Mouse (Mus musculus): ENCODE data around the gene Sema6d. TPM values are rescaled to one million over a fixed set of nuclear protein-coding genes. Genes with fewer than 3 reads are reported as not detected.

Sema6d gene
- polyA plus RNA-seq, 1 experiment from 2014 or later: 27.9 TPM

- no peak overlapping the region for H3K27ac ChIP-seq (ENCODE audit: low read depth, low read length)
- DNase-seq (ENCODE audit: low spot score) (no peak), ATAC-seq (ENCODE audit: insufficient read depth, low FRiP score, low TSS enrichment) (no peak)
- H3K9me3 ChIP-seq (ENCODE audit: control insufficient read depth, low read length): no peaks in the 10 kb centered on the region
- H3K9ac ChIP-seq (ENCODE audit: low read length): no peak overlapping the region
- no peaks in the 10 kb centered on the region for H3K27me3 ChIP-seq (ENCODE audit: control insufficient read depth, insufficient read depth, low read length)
- H3K4me1 ChIP-seq (ENCODE audit: control insufficient read depth, insufficient read depth, low read length): no peaks in the 10 kb centered on the region
- no peaks in the 10 kb centered on the region for H3K36me3 ChIP-seq (ENCODE audit: control insufficient read depth, insufficient read depth, low read length)
- H3K4me3 ChIP-seq (ENCODE audit: low read depth, low read length): no peak overlapping the region
- no peak overlapping the region for H3K4me2 ChIP-seq (ENCODE audit: low read depth)
- 81% methylated on average over 6 of the region's 6 CpGs for WGBS
Observed at GRCm38 (mm10) chr2:124404631-124405562, 315.1 kb downstream of the Sema6d start.

- Histone ChIP-seq H3K9ac (ENCODE audit: low read length) (no peak overlapping the region), H3K36me3 (ENCODE audit: control insufficient read depth, insufficient read depth, low read length) (no peaks in the 10 kb centered on the region), H3K4me2 (ENCODE audit: low read depth) (no peak overlapping the region), H3K4me1 (ENCODE audit: control insufficient read depth, insufficient read depth, low read length) (no peaks in the 10 kb centered on the region), H3K27ac (ENCODE audit: low read depth, low read length) (no peak overlapping the region), H3K27me3 (ENCODE audit: control insufficient read depth, insufficient read depth, low read length) (no peaks in the 10 kb centered on the region), H3K9me3 (ENCODE audit: control insufficient read depth, low read length) (no peaks in the 10 kb centered on the region), H3K4me3 (ENCODE audit: low read depth, low read length) (no peak overlapping the region)
- DNase-seq (ENCODE audit: low spot score): no peak
- no peak for ATAC-seq (ENCODE audit: insufficient read depth, low FRiP score, low TSS enrichment)
- WGBS: 92% methylated on average over 1 of the region's 1 CpGs
Observed at GRCm38 (mm10) chr2:124408956-124409355, 319.2 kb downstream of the Sema6d start.

GRCm38 (mm10) chr2:124416730-124417129 lies 327.0 kb downstream of the Sema6d start:
- Histone ChIP-seq H3K4me1 (ENCODE audit: control insufficient read depth, insufficient read depth, low read length) (no peaks in the 10 kb centered on the region), H3K4me2 (ENCODE audit: low read depth) (no peak overlapping the region), H3K36me3 (ENCODE audit: control insufficient read depth, insufficient read depth, low read length) (no peaks in the 10 kb centered on the region), H3K9me3 (ENCODE audit: control insufficient read depth, low read length) (no peaks in the 10 kb centered on the region), H3K27me3 (ENCODE audit: control insufficient read depth, insufficient read depth, low read length) (no peaks in the 10 kb centered on the region), H3K9ac (ENCODE audit: low read length) (no peak overlapping the region), H3K4me3 (ENCODE audit: low read depth, low read length) (no peak overlapping the region), H3K27ac (ENCODE audit: low read depth, low read length) (no peak overlapping the region)
- DNase-seq (ENCODE audit: low spot score) (no peak), ATAC-seq (ENCODE audit: insufficient read depth, low FRiP score, low TSS enrichment) (no peak)
- WGBS: 72% methylated on average over 3 of the region's 3 CpGs

GRCm38 (mm10) chr2:124418319-124418718 lies 328.6 kb downstream of the Sema6d start:
- DNase-seq (ENCODE audit: low spot score): no peak
- Histone ChIP-seq H3K27ac (ENCODE audit: low read depth, low read length) (no peak overlapping the region), H3K4me1 (ENCODE audit: control insufficient read depth, insufficient read depth, low read length) (no peaks in the 10 kb centered on the region), H3K27me3 (ENCODE audit: control insufficient read depth, insufficient read depth, low read length) (no peaks in the 10 kb centered on the region), H3K36me3 (ENCODE audit: control insufficient read depth, insufficient read depth, low read length) (no peaks in the 10 kb centered on the region), H3K9me3 (ENCODE audit: control insufficient read depth, low read length) (no peaks in the 10 kb centered on the region), H3K4me2 (ENCODE audit: low read depth) (no peak overlapping the region), H3K4me3 (ENCODE audit: low read depth, low read length) (no peak overlapping the region), H3K9ac (ENCODE audit: low read length) (no peak overlapping the region)
- WGBS: 91% methylated on average over 2 of the region's 2 CpGs
- no peak for ATAC-seq (ENCODE audit: insufficient read depth, low FRiP score, low TSS enrichment)

GRCm38 (mm10) chr2:124420170-124420825 lies 330.5 kb downstream of the Sema6d start:
- no peaks in the 10 kb centered on the region for H3K27me3 ChIP-seq (ENCODE audit: control insufficient read depth, insufficient read depth, low read length)
- no peak overlapping the region for H3K9ac ChIP-seq (ENCODE audit: low read length)
- no peak overlapping the region for H3K4me2 ChIP-seq (ENCODE audit: low read depth)
- no peak overlapping the region for H3K27ac ChIP-seq (ENCODE audit: low read depth, low read length)
- DNase-seq (ENCODE audit: low spot score) (no peak), ATAC-seq (ENCODE audit: insufficient read depth, low FRiP score, low TSS enrichment) (no peak)
- WGBS: 63% methylated on average over 1 of the region's 1 CpGs
- no peaks in the 10 kb centered on the region for H3K4me1 ChIP-seq (ENCODE audit: control insufficient read depth, insufficient read depth, low read length)
- no peak overlapping the region for H3K4me3 ChIP-seq (ENCODE audit: low read depth, low read length)
- no peaks in the 10 kb centered on the region for H3K36me3 ChIP-seq (ENCODE audit: control insufficient read depth, insufficient read depth, low read length)
- H3K9me3 ChIP-seq (ENCODE audit: control insufficient read depth, low read length): no peaks in the 10 kb centered on the region

- H3K4me1 ChIP-seq (ENCODE audit: control insufficient read depth, insufficient read depth, low read length): no peaks in the 10 kb centered on the region
- DNase-seq (ENCODE audit: low spot score): no peak
- ATAC-seq (ENCODE audit: insufficient read depth, low FRiP score, low TSS enrichment): no peak
- no peak overlapping the region for H3K4me2 ChIP-seq (ENCODE audit: low read depth)
- WGBS: 75% methylated on average over 5 of the region's 5 CpGs
- no peak overlapping the region for H3K9ac ChIP-seq (ENCODE audit: low read length)
- H3K27me3 ChIP-seq (ENCODE audit: control insufficient read depth, insufficient read depth, low read length): no peaks in the 10 kb centered on the region
- H3K36me3 ChIP-seq (ENCODE audit: control insufficient read depth, insufficient read depth, low read length): no peaks in the 10 kb centered on the region
- H3K27ac ChIP-seq (ENCODE audit: low read depth, low read length): no peak overlapping the region
- no peaks in the 10 kb centered on the region for H3K9me3 ChIP-seq (ENCODE audit: control insufficient read depth, low read length)
- no peak overlapping the region for H3K4me3 ChIP-seq (ENCODE audit: low read depth, low read length)
Observed at GRCm38 (mm10) chr2:124429744-124430143, 340.0 kb downstream of the Sema6d start.

GRCm38 (mm10) chr2:124430708-124431107 lies 340.9 kb downstream of the Sema6d start:
- 92% methylated on average over 3 of the region's 3 CpGs for WGBS
- no peak for ATAC-seq (ENCODE audit: insufficient read depth, low FRiP score, low TSS enrichment)
- no peak overlapping the region for H3K27ac ChIP-seq (ENCODE audit: low read depth, low read length)

GRCm38 (mm10) chr2:124435382-124436002 lies 345.7 kb downstream of the Sema6d start:
- 74% methylated on average over 12 of the region's 12 CpGs for WGBS

More at GRCm38 (mm10) chr2:124430708-124431107, 340.9 kb downstream of the Sema6d start:
- Histone ChIP-seq H3K9me3 (ENCODE audit: control insufficient read depth, low read length) (no peaks in the 10 kb centered on the region), H3K4me3 (ENCODE audit: low read depth, low read length) (no peak overlapping the region), H3K27me3 (ENCODE audit: control insufficient read depth, insufficient read depth, low read length) (no peaks in the 10 kb centered on the region), H3K4me2 (ENCODE audit: low read depth) (no peak overlapping the region), H3K36me3 (ENCODE audit: control insufficient read depth, insufficient read depth, low read length) (no peaks in the 10 kb centered on the region), H3K4me1 (ENCODE audit: control insufficient read depth, insufficient read depth, low read length) (no peaks in the 10 kb centered on the region), H3K9ac (ENCODE audit: low read length) (no peak overlapping the region)
- no peak for DNase-seq (ENCODE audit: low spot score)

More at GRCm38 (mm10) chr2:124435382-124436002, 345.7 kb downstream of the Sema6d start:
- Histone ChIP-seq H3K27ac (ENCODE audit: low read depth, low read length) (no peak overlapping the region), H3K4me1 (ENCODE audit: control insufficient read depth, insufficient read depth, low read length) (no peaks in the 10 kb centered on the region), H3K4me3 (ENCODE audit: low read depth, low read length) (no peak overlapping the region), H3K9me3 (ENCODE audit: control insufficient read depth, low read length) (no peaks in the 10 kb centered on the region), H3K9ac (ENCODE audit: low read length) (no peak overlapping the region), H3K4me2 (ENCODE audit: low read depth) (no peak overlapping the region), H3K27me3 (ENCODE audit: control insufficient read depth, insufficient read depth, low read length) (no peaks in the 10 kb centered on the region), H3K36me3 (ENCODE audit: control insufficient read depth, insufficient read depth, low read length) (no peaks in the 10 kb centered on the region)
- ATAC-seq (ENCODE audit: insufficient read depth, low FRiP score, low TSS enrichment): no peak
- DNase-seq (ENCODE audit: low spot score): no peak

Data from neural tube, embryonic 11.5 days (tissue).